In genomic region chr9:65563073-65563472, GRCm38 (mm10) we compare ENCODE assay signal across 34 mouse cellular contexts. TPM values are rescaled to one million over a fixed set of nuclear protein-coding genes. Genes with fewer than 3 reads are reported as not detected.
DNase-seq lines count a peak whose midpoint lies in the region; ATAC-seq and TF ChIP-seq lines count a peak whose summit lies in the region.
"Had no signal": no experiment of that assay in that cellular context is flagged by ENCODE, and none has a peak within 500 bp of the region (broad histone marks: within the 10 kb centered on the region; RNA-seq: fewer than 3 reads in every experiment).

No protein-coding gene starts in this region.

- DNase-seq in heart, adult 11 months: peak; percentile 87
- no peak for DNase-seq in heart, adult 18-20 months
- no peak for DNase-seq in kidney, adult 2 months
- no peak for DNase-seq in lung, embryonic 14.5 days
- no peak for DNase-seq in lung, postnatal 36 days
- no peak for DNase-seq in right cerebral cortex, postnatal 10 days (ENCODE audit: low spot score in 2 of 2)
- DNase-seq: adrenal gland, postnatal 36 days; cerebellum, adult 11 months; cerebellum, adult 9-11 months; forebrain, postnatal 0 days; gastrocnemius, postnatal 25 days; heart, postnatal 14 days; kidney, postnatal 4 days; right cerebral cortex, postnatal 4 days; thymus, adult 18-20 months; thymus, postnatal 36 days had no signal

- H3K4me2 ChIP-seq in kidney, embryonic 15.5 days: no peak overlapping the region
- no peak overlapping the region for H3K4me2 ChIP-seq in lung, embryonic 14.5 days
- H3K4me2 ChIP-seq: heart, embryonic 12.5 days; hindbrain, embryonic 15.5 days; neural tube, embryonic 13.5 days; stomach, embryonic 15.5 days had no signal

- H3K36me3 ChIP-seq in kidney, embryonic 15.5 days: peaks cover 60% of the 10 kb centered on the region
- no peaks in the 10 kb centered on the region for H3K36me3 ChIP-seq in kidney, adult 2 months (ENCODE audit: control insufficient read depth, insufficient read depth, low read length)
- peaks cover 57% of the 10 kb centered on the region for H3K36me3 ChIP-seq in lung, embryonic 14.5 days (ENCODE audit: insufficient read depth)
- H3K36me3 ChIP-seq in macrophage (ENCODE audit: inconsistent target): peaks cover 66% of the 10 kb centered on the region
- H3K36me3 ChIP-seq: hindbrain, embryonic 15.5 days had no signal

- H3K4me1 ChIP-seq in kidney, embryonic 15.5 days: peaks cover 17% of the 10 kb centered on the region
- no peaks in the 10 kb centered on the region for H3K4me1 ChIP-seq in kidney, adult 2 months (ENCODE audit: control insufficient read depth, insufficient read depth, low read length)
- H3K4me1 ChIP-seq in lung, embryonic 14.5 days (ENCODE audit: insufficient read depth): 0 out of 2 replicates have a peak, but pooled peaks cover 5% of the 10 kb centered on the region

- no peak overlapping the region for H3K4me3 ChIP-seq in kidney, embryonic 15.5 days (replicated peaks)
- no peak overlapping the region for H3K4me3 ChIP-seq in kidney, adult 2 months (ENCODE audit: insufficient read depth, low read depth, low read length)
- H3K4me3 ChIP-seq in lung, embryonic 14.5 days (ENCODE audit: low read depth, low read length): no peak overlapping the region
- no peak overlapping the region for H3K4me3 ChIP-seq in macrophage (ENCODE audit: inconsistent target)
- H3K4me3 ChIP-seq: heart, embryonic 12.5 days; hindbrain, embryonic 15.5 days; myocyte; neural tube, embryonic 13.5 days; stomach, embryonic 15.5 days had no signal

- TF ChIP-seq POLR2A in kidney, adult 2 months (IDR thresholded peaks at IDR 0.05; ENCODE audit: low read depth, low read length): no peak

- TF ChIP-seq CTCF in kidney, adult 2 months (conservative IDR thresholded peaks at IDR 0.05; ENCODE audit: insufficient read depth, insufficient read length, low read depth, low read length): no peak
- no peak for TF ChIP-seq CTCF in lung, embryonic 14.5 days (IDR thresholded peaks at IDR 0.05; ENCODE audit: low read depth)

- H3K27ac ChIP-seq in kidney, embryonic 15.5 days: 0 out of 2 replicates have a peak overlapping the region, but pooled peaks have one; percentile 67
- H3K27ac ChIP-seq in kidney, adult 2 months (ENCODE audit: insufficient read depth, low read depth, low read length): no peak overlapping the region
- H3K27ac ChIP-seq in lung, embryonic 14.5 days (ENCODE audit: low read depth): 0 out of 2 replicates have a peak overlapping the region, but pooled peaks have one; percentile 15
- peak overlapping the region; percentile 75 for H3K27ac ChIP-seq in macrophage
- H3K27ac ChIP-seq: hindbrain, embryonic 15.5 days; liver, embryonic 14.5 days; stomach, embryonic 15.5 days had no signal

- no peaks in the 10 kb centered on the region for H3K27me3 ChIP-seq in kidney, embryonic 15.5 days
- H3K27me3 ChIP-seq in kidney, adult 2 months (replicated peaks; ENCODE audit: control insufficient read depth, insufficient read depth, low read length): no peaks in the 10 kb centered on the region
- no peaks in the 10 kb centered on the region for H3K27me3 ChIP-seq in lung, embryonic 14.5 days (ENCODE audit: insufficient read depth, low read length)
- H3K27me3 ChIP-seq: heart, embryonic 12.5 days; hindbrain, embryonic 15.5 days; neural tube, embryonic 13.5 days; Patski; stomach, embryonic 15.5 days had no signal

- H3K9me3 ChIP-seq in kidney, embryonic 15.5 days (replicated peaks): no peaks in the 10 kb centered on the region
- no peaks in the 10 kb centered on the region for H3K9me3 ChIP-seq in lung, embryonic 14.5 days (ENCODE audit: low read depth, low read length)
- H3K9me3 ChIP-seq: heart, embryonic 12.5 days; hindbrain, embryonic 15.5 days; neural tube, embryonic 13.5 days; stomach, embryonic 15.5 days had no signal

- ATAC-seq in kidney, embryonic 15.5 days (replicated peaks; ENCODE audit: low FRiP score): no peak
- ATAC-seq in lung, embryonic 14.5 days (ENCODE audit: insufficient read depth): no peak
- ATAC-seq: CD4-positive, CD25-positive, alpha-beta regulatory T cell, adult 4 months; midbrain, embryonic 16.5 days; Patski had no signal

- H3K9ac ChIP-seq in kidney, embryonic 15.5 days: no peak overlapping the region
- no peak overlapping the region for H3K9ac ChIP-seq in lung, embryonic 14.5 days
- H3K9ac ChIP-seq: forebrain, postnatal 0 days; heart, embryonic 12.5 days; hindbrain, embryonic 15.5 days; liver, embryonic 14.5 days; neural tube, embryonic 13.5 days; stomach, embryonic 15.5 days had no signal

- 82% methylated on average over 5 of the region's 5 CpGs for WGBS in kidney, embryonic 15.5 days
- WGBS in kidney, adult 2 months: 69% methylated on average over 5 of the region's 5 CpGs
- 81% methylated on average over 5 of the region's 5 CpGs for WGBS in lung, embryonic 14.5 days
- 87% methylated on average over 4 of the region's 5 CpGs for WGBS in macrophage (ENCODE audit: missing documents)

- H3K79me2 ChIP-seq in macrophage (ENCODE audit: inconsistent target): peaks cover 100% of the 10 kb centered on the region

RNA-seq across cellular contexts. Expression of gene Plekho2, which starts 16.8 kb away (rescaled TPM):
- 1 to 10 TPM; 8.8 to 9.3 TPM for total RNA-seq in heart, adult 18-20 months (2021)
- 14.9 and 20.0 TPM in 2 replicates for polyA plus RNA-seq in kidney, embryonic 15.5 days (2015; fragmentation: Nextera tagmentation; extraction: Ambion mirVana)
- 9.8 and 10.4 TPM in 2 replicates for polyA plus RNA-seq in kidney, adult 2 months (2012; rRNA removed)
- 20.9 and 21.8 TPM in 2 replicates for polyA plus RNA-seq in lung, embryonic 14.5 days (2014; fragmentation: Nextera tagmentation; extraction: Ambion mirVana)
- total RNA-seq in macrophage (2018; cell fraction: chromatin; rRNA removed): 1,000 to 10,000 TPM in 1 of 26 experiments, 100 to 1,000 TPM in 25; 183 to 1,124 (median 419) TPM
- 100 to 1,000 TPM; 261 to 438 (median 317) TPM for total RNA-seq in macrophage (2018; cell fraction: cytosol; rRNA removed)
- total RNA-seq in macrophage (2018; cell fraction: nucleus; rRNA removed): 1,000 to 10,000 TPM in 2 of 26 experiments, 100 to 1,000 TPM in 24; 284 to 1,133 (median 407) TPM
- polyA plus RNA-seq in macrophage (2018): 195 to 316 TPM (median 234 TPM) in 3 replicates

RNA-seq across cellular contexts. Expression of gene Pif1, which starts 23.9 kb away (rescaled TPM):
- total RNA-seq in heart, adult 18-20 months (2021): not detected
- polyA plus RNA-seq in kidney, embryonic 15.5 days (2015; fragmentation: Nextera tagmentation; extraction: Ambion mirVana): 12.7 and 17.5 TPM in 2 replicates
- polyA plus RNA-seq in kidney, adult 2 months (2012; rRNA removed): 0.08 and 0.11 TPM in 2 replicates
- polyA plus RNA-seq in lung, embryonic 14.5 days (2014; fragmentation: Nextera tagmentation; extraction: Ambion mirVana): 16.1 and 18.4 TPM in 2 replicates
- total RNA-seq in macrophage (2018; cell fraction: chromatin; rRNA removed): 1 to 10 TPM in 14 of 26 experiments, under 1 TPM in 3, not detected in 9; 0.42 to 7.2 (median 1.2) TPM
- 1 to 10 TPM in 1 of 26 experiments, under 1 TPM in 19, not detected in 6; 0.03 to 1.3 (median 0.27) TPM for total RNA-seq in macrophage (2018; cell fraction: cytosol; rRNA removed)
- total RNA-seq in macrophage (2018; cell fraction: nucleus; rRNA removed): 1 to 10 TPM in 5 of 26 experiments, under 1 TPM in 17, not detected in 4; 0.12 to 3.1 (median 0.45) TPM
- polyA plus RNA-seq in macrophage (2018): 0.51 to 0.53 TPM in 2 of 3 replicates, not detected in the other
- total RNA-seq: adrenal gland, adult 18-20 months; gastrocnemius, postnatal 25 days had no signal

RNA-seq across cellular contexts. Expression of gene Ankdd1a, which starts 43.1 kb away (rescaled TPM):
- total RNA-seq in heart, adult 18-20 months (2021): not detected
- not detected in 2 replicates for polyA plus RNA-seq in kidney, embryonic 15.5 days (2015; fragmentation: Nextera tagmentation; extraction: Ambion mirVana)
- polyA plus RNA-seq in kidney, adult 2 months (2012; rRNA removed): 0.06 and 0.16 TPM in 2 replicates
- polyA plus RNA-seq in lung, embryonic 14.5 days (2014; fragmentation: Nextera tagmentation; extraction: Ambion mirVana): 0.12 TPM in 1 of 2 replicates, not detected in the other
- total RNA-seq in macrophage (2018; cell fraction: chromatin; rRNA removed): 10 to 100 TPM in 10 of 26 experiments, 1 to 10 TPM in 16; 2.1 to 25.4 (median 7.0) TPM
- under 1 TPM in 16 of 26 experiments, not detected in 10; 0.07 to 0.44 (median 0.15) TPM for total RNA-seq in macrophage (2018; cell fraction: cytosol; rRNA removed)
- 10 to 100 TPM in 2 of 26 experiments, 1 to 10 TPM in 21, under 1 TPM in 3; 0.52 to 18.4 (median 2.1) TPM for total RNA-seq in macrophage (2018; cell fraction: nucleus; rRNA removed)
- 0.13 TPM in 1 of 3 replicates, not detected in the others for polyA plus RNA-seq in macrophage (2018)
- total RNA-seq: common myeloid progenitor, adult 5-6 weeks; gastrocnemius, postnatal 25 days; heart, postnatal 14 days; megakaryocyte-erythroid progenitor cell, adult 5-6 weeks had no signal
- polyA plus RNA-seq: heart, embryonic 12.5 days; intestine, embryonic 14.5 days; kidney, embryonic 16.5 days; limb, embryonic 11.5 days; lung, postnatal 0 days; Patski had no signal
